Mouse (Mus musculus) midbrain, postnatal 0 days (tissue): ENCODE data around the gene Ppp1r13b. TPM values are rescaled to one million over a fixed set of nuclear protein-coding genes. Genes with fewer than 3 reads are reported as not detected.

Experiments used
- ATAC-seq: fragments of 200-750 bp; cut with Nextera tagmentation; 2 replicates; pipeline ENCODE4 v1.8.0; 2017; ENCODE audit warnings: moderate number of reproducible peaks, mild to moderate bottlenecking, moderate TSS enrichment, moderate library complexity; ENCODE audit not compliant: low FRiP score
- DNase-seq: peaks from one replicate; pipeline ENCODE4 v3.0.0-alpha.2; 2015; ENCODE audit warnings: low spot score
- H3K27ac ChIP-seq: fragments of 300-500 bp; sonication (generic); 2 replicates; pipeline ENCODE4 v1.5.1; 2014; ENCODE audit warnings: low read depth, mild to moderate bottlenecking, low read length, mixed read lengths
- H3K27me3 ChIP-seq: fragments of 300-500 bp; sonication (generic); 2 replicates; pipeline ENCODE4 v1.6.1; 2014; ENCODE audit warnings: low read length, control low read depth, mixed read lengths; ENCODE audit not compliant: insufficient read depth
- H3K36me3 ChIP-seq: fragments of 300-500 bp; sonication (generic); 2 replicates; pipeline ENCODE4 v1.6.1; 2014; ENCODE audit warnings: low read length, control low read depth, mixed read lengths; ENCODE audit not compliant: insufficient read depth
- H3K4me1 ChIP-seq: fragments of 300-500 bp; sonication (generic); 2 replicates; pipeline ENCODE4 v1.6.1; 2014; ENCODE audit warnings: mild to moderate bottlenecking, control low read depth, antibody characterized with exemption, low read length, mixed read lengths; ENCODE audit not compliant: insufficient read depth
- H3K4me2 ChIP-seq: fragments of 300-500 bp; sonication (generic); 2 replicates; pipeline ENCODE4 v1.6.1; 2014; ENCODE audit warnings: low read depth, mild to moderate bottlenecking, low read length, mixed read lengths; ENCODE audit not compliant: poor library complexity, severe bottlenecking
- H3K4me3 ChIP-seq: fragments of 300-500 bp; sonication (generic); 2 replicates; pipeline ENCODE4 v1.5.1; 2014; ENCODE audit warnings: low read depth, mild to moderate bottlenecking, low read length, moderate library complexity
- H3K9ac ChIP-seq: fragments of 300-500 bp; sonication (generic); replicated peaks from 2 replicates; pipeline ENCODE4 v1.6.1; 2014; ENCODE audit warnings: mild to moderate bottlenecking, low read length, moderate library complexity, mixed read lengths; ENCODE audit not compliant: poor library complexity, severe bottlenecking
- H3K9me3 ChIP-seq: fragments of 300-500 bp; sonication (generic); 2 replicates; pipeline ENCODE4 v1.6.1; 2016; ENCODE audit warnings: low read length, control low read depth
- CTCF ChIP-seq: IDR thresholded peaks from 2 replicates; pipeline ENCODE4 v1.5.1; 2016; ENCODE audit warnings: antibody characterized with exemption, mild to moderate bottlenecking
- WGBS: fragments of 180-500 bp; shearing (Covaris S2); extraction: QIAGEN DNeasy Blood & Tissue Kit; methylation state at CpG from one replicate; pipeline ENCODE4 v1.1.7; 2014; 5-methylcytosine and 5-hydroxymethylcytosine counted together
- polyA plus RNA-seq: library from polyadenylated mRNA; unstranded; fragments of >200 nt; fragmentation: Nextera tagmentation; extraction: Ambion mirVana; gene quantifications from 2 replicates; pipeline ENCODE4 v1.2.1, GENCODE M21; 2015
- total RNA-seq: library from RNA; depleted of rRNA; stranded (reverse); fragments of >200 nt; gene quantifications from 2 replicates; pipeline ENCODE4 v1.2.3, GENCODE M21; 2014

The Ppp1r13b gene
- total and polyA plus RNA-seq, 2 experiments from 2014 or later: 47.0 to 79.3 TPM

GRCm38 (mm10) chr12:111864206-111864824, 43.6 kb downstream of the Ppp1r13b start:
- H3K4me3 ChIP-seq: no peak overlapping the region
- DNase-seq (no peak), ATAC-seq (no peak)
- no peak overlapping the region for H3K9ac ChIP-seq
- H3K4me1 ChIP-seq: no peaks in the 10 kb centered on the region
- H3K27me3 ChIP-seq: no peaks in the 10 kb centered on the region
- H3K36me3 ChIP-seq: peaks cover 23% of the 10 kb centered on the region
- no peaks in the 10 kb centered on the region for H3K9me3 ChIP-seq
- H3K4me2 ChIP-seq: no peak overlapping the region
- WGBS: 86% methylated on average over 4 of the region's 4 CpGs
- no peak for TF ChIP-seq CTCF
- H3K27ac ChIP-seq: no peak overlapping the region

GRCm38 (mm10) chr12:111855448-111855847, 52.5 kb downstream of the Ppp1r13b start:
- DNase-seq: no peak
- Histone ChIP-seq H3K36me3 (peaks cover 12% of the 10 kb centered on the region; the same call in 1 of the 2 replicates), H3K27me3 (no peaks in the 10 kb centered on the region), H3K9ac (no peak overlapping the region), H3K9me3 (no peaks in the 10 kb centered on the region), H3K4me1 (no peaks in the 10 kb centered on the region), H3K27ac (no peak overlapping the region), H3K4me2 (no peak overlapping the region), H3K4me3 (no peak overlapping the region)
- ATAC-seq: no peak
- no peak for TF ChIP-seq CTCF
- WGBS: 96% methylated on average over 2 of the region's 2 CpGs

DNA sequence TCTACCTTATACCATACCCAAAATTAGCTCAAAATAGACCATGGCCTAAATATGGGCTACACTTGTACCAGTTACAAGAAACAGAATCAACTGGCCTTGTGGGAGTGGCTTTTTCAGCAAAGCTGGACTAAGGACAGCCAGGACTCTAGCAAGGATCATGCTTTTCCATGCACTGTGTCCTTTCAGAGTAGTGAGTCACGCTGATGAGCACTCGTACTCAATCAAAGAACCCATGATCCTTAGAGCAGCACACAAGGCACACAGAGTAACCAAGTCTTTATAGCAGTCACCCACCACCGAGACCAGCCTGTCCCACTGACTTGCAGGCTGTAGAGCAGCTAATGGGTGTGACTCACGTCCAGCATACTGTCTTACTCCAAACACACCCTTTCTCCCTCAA, 54.4 kb downstream of the Ppp1r13b start:
- TF ChIP-seq CTCF: no peak
- H3K9ac ChIP-seq: no peak overlapping the region
- 68% methylated on average over 4 of the region's 4 CpGs for WGBS
- no peaks in the 10 kb centered on the region for H3K9me3 ChIP-seq
- H3K27ac ChIP-seq: no peak overlapping the region
- no peak overlapping the region for H3K4me2 ChIP-seq
- no peaks in the 10 kb centered on the region for H3K4me1 ChIP-seq
- H3K36me3 ChIP-seq: peaks cover 12% of the 10 kb centered on the region; the same call in 1 of the 2 replicates
- ATAC-seq (no peak), DNase-seq (no peak)
- no peak overlapping the region for H3K4me3 ChIP-seq
- H3K27me3 ChIP-seq: no peaks in the 10 kb centered on the region

GRCm38 (mm10) chr12:111853011-111853436, 54.9 kb downstream of the Ppp1r13b start:
- no peaks in the 10 kb centered on the region for H3K27me3 ChIP-seq
- WGBS: 71% methylated on average over 10 of the region's 10 CpGs
- no peak for ATAC-seq

DNA sequence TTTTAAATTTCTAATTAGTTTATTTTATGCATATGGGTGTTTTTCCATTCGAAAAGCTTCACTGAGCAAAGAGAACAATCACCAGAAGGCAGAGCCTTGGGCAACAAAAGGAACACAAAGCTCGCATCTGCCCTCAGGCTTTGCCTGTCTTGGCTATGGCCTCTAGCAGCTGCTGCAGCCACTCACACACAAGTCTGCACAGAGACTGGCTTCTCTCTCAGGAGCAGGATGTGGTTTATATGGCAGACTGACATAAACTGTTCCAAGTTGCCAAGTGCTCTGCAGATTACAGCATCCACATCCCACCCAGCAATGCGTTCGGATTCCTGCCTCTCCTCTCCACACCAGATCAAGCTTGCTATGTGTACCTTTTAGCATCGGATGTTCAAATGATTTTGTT, 56.2 kb downstream of the Ppp1r13b start:
- H3K27ac ChIP-seq: no peak overlapping the region
- no peak for ATAC-seq

More at GRCm38 (mm10) chr12:111853011-111853436, 54.9 kb downstream of the Ppp1r13b start:
- Histone ChIP-seq H3K4me2 (no peak overlapping the region), H3K4me1 (no peaks in the 10 kb centered on the region), H3K9me3 (no peaks in the 10 kb centered on the region), H3K4me3 (no peak overlapping the region), H3K27ac (no peak overlapping the region), H3K9ac (no peak overlapping the region), H3K36me3 (peaks cover 9% of the 10 kb centered on the region; the same call in 1 of the 2 replicates)
- no peak for DNase-seq
- no peak for TF ChIP-seq CTCF

DNA sequence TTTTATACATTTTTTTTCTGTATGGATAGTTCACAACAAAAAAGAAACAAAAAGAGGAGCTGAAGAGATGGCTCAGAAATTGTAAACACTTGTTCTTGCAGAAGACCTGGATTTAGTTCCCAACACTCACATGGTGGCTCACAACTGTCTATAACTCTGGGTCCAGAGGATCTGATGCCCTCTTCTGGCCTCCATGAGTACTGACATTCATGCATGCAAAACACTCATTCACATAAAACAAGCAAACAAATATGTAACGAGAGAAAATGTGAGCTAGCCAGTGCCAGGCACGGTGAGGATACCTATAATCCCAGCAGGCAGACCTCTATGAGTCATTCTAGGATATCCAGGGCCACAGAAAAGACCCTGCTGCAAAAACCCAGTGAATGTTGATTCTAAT, 56.7 kb downstream of the Ppp1r13b start:
- no peak overlapping the region for H3K9ac ChIP-seq
- H3K36me3 ChIP-seq: 0 out of 2 replicates have a peak, but pooled peaks cover 3% of the 10 kb centered on the region
- 58% methylated on average over 2 of the region's 2 CpGs for WGBS
- H3K27ac ChIP-seq: no peak overlapping the region
- ATAC-seq (no peak), DNase-seq (no peak)
- H3K4me1 ChIP-seq: no peaks in the 10 kb centered on the region
- peak; percentile 65 for TF ChIP-seq CTCF
- no peaks in the 10 kb centered on the region for H3K27me3 ChIP-seq
- no peak overlapping the region for H3K4me2 ChIP-seq
- H3K9me3 ChIP-seq: no peaks in the 10 kb centered on the region
- H3K4me3 ChIP-seq: no peak overlapping the region

More for the DNA sequence above, 56.2 kb downstream of the Ppp1r13b start:
- TF ChIP-seq CTCF: no peak
- H3K9ac ChIP-seq: no peak overlapping the region
- 68% methylated on average over 5 of the region's 5 CpGs for WGBS
- peak; percentile 17 for DNase-seq
- H3K4me3 ChIP-seq: no peak overlapping the region
- H3K4me1 ChIP-seq: no peaks in the 10 kb centered on the region
- H3K9me3 ChIP-seq: no peaks in the 10 kb centered on the region
- peaks cover 4% of the 10 kb centered on the region; the same call in 1 of the 2 replicates for H3K36me3 ChIP-seq
- H3K4me2 ChIP-seq: no peak overlapping the region
- no peaks in the 10 kb centered on the region for H3K27me3 ChIP-seq
